Mouse (Mus musculus) heart, embryonic 10.5 days (tissue): ENCODE measurements around the gene Gpr158. TPM values are rescaled to one million over a fixed set of nuclear protein-coding genes. Genes with fewer than 3 reads are reported as not detected.

Source experiments
- polyA plus RNA-seq: library from polyadenylated mRNA; unstranded; fragments of >200 nt; fragmentation: Nextera tagmentation; extraction: Ambion mirVana; gene quantifications from 2 replicates; pipeline ENCODE4 v1.2.1, GENCODE M21; 2016

The Gpr158 gene
- polyA plus RNA-seq, 1 experiment from 2014 or later: not detected

Other genes starting within 250 kb of the Gpr158 start
- gene Enkur, start 162.2 kb upstream of the Gpr158 start, polyA plus RNA-seq: 2.3 and 2.9 TPM in 2 replicates
- 9.1 and 9.2 TPM in 2 replicates for gene Thnsl1, start 161.8 kb upstream of the Gpr158 start, polyA plus RNA-seq